Mouse (Mus musculus) forebrain, embryonic 16.5 days (tissue): Measurements from ENCODE around the gene Fbxl7. TPM values are rescaled to one million over a fixed set of nuclear protein-coding genes. Genes with fewer than 3 reads are reported as not detected.

Experiments
- ATAC-seq: fragments of 200-750 bp; cut with Nextera tagmentation; 2 replicates; pipeline ENCODE4 v1.8.0; 2017; ENCODE audit warnings: mild to moderate bottlenecking, moderate library complexity
- H3K27ac ChIP-seq: fragments of 300-500 bp; sonication (generic); 2 replicates; pipeline ENCODE4 v1.5.1; 2014; ENCODE audit warnings: low read length, control low read depth
- H3K27me3 ChIP-seq: fragments of 300-500 bp; sonication (generic); replicated peaks from 2 replicates; pipeline ENCODE4 v1.6.1; 2014; ENCODE audit warnings: low read length; ENCODE audit not compliant: control insufficient read depth, insufficient read depth
- H3K36me3 ChIP-seq: fragments of 300-500 bp; sonication (generic); 2 replicates; pipeline ENCODE4 v1.6.1; 2014; ENCODE audit not compliant: control insufficient read depth, insufficient read depth
- H3K4me1 ChIP-seq: fragments of 300-500 bp; sonication (generic); replicated peaks from 2 replicates; pipeline ENCODE4 v1.6.1; 2014; ENCODE audit warnings: low read length; ENCODE audit not compliant: control insufficient read depth, insufficient read depth
- H3K4me2 ChIP-seq: fragments of 300-500 bp; sonication (generic); 2 replicates; pipeline ENCODE4 v1.6.1; 2014; ENCODE audit warnings: mild to moderate bottlenecking, low read length, control low read depth
- H3K4me3 ChIP-seq: fragments of 300-500 bp; sonication (generic); replicated peaks from 2 replicates; pipeline ENCODE4 v1.5.1; 2014; ENCODE audit warnings: mild to moderate bottlenecking, low read length, control low read depth
- H3K9ac ChIP-seq: fragments of 300-500 bp; sonication (generic); replicated peaks from 2 replicates; pipeline ENCODE4 v1.6.1; 2014; ENCODE audit warnings: low read depth, low read length, control low read depth
- H3K9me3 ChIP-seq: fragments of 300-500 bp; sonication (generic); 2 replicates; pipeline ENCODE4 v1.6.1; 2016; ENCODE audit warnings: low read length; ENCODE audit not compliant: control insufficient read depth
- WGBS: fragments of 180-500 bp; shearing (Covaris S2); extraction: QIAGEN DNeasy Blood & Tissue Kit; methylation state at CpG from one replicate; pipeline ENCODE4 v1.1.7; 2014; 5-methylcytosine and 5-hydroxymethylcytosine counted together
- polyA plus RNA-seq: library from polyadenylated mRNA; unstranded; fragments of >200 nt; fragmentation: Nextera tagmentation; extraction: Ambion mirVana; gene quantifications from 2 replicates; pipeline ENCODE4 v1.2.1, GENCODE M21; 2015

Fbxl7 gene
- polyA plus RNA-seq, 1 experiment from 2014 or later: 5.7 TPM

DNA sequence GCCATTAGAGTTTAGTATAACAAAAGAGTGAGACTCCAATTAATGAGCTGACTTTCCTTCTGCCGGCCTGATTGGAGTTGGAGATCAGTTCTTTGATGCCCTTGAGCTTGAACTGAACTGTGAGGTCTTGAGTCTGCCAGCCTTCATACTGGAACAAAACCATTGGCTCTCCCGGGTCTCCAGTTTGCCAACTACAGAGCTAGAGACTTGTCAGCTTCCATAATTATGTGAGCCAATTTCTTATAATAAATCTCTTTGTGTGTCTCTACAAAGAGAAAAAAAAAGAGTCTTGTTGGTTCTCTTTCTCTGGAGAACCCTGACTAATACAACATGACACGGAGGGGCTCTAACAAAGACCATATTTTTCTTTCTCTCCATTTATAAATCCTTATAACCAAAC lies 58.2 kb downstream of the Fbxl7 start:
- no peak for ATAC-seq
- no peaks in the 10 kb centered on the region for H3K27me3 ChIP-seq
- H3K27ac ChIP-seq: no peak overlapping the region
- H3K4me1 ChIP-seq: no peaks in the 10 kb centered on the region
- H3K36me3 ChIP-seq: no peaks in the 10 kb centered on the region
- no peaks in the 10 kb centered on the region for H3K9me3 ChIP-seq
- no peak overlapping the region for H3K4me3 ChIP-seq
- H3K4me2 ChIP-seq: no peak overlapping the region
- no peak overlapping the region for H3K9ac ChIP-seq
- 54% methylated on average over 3 of the region's 3 CpGs for WGBS

DNA sequence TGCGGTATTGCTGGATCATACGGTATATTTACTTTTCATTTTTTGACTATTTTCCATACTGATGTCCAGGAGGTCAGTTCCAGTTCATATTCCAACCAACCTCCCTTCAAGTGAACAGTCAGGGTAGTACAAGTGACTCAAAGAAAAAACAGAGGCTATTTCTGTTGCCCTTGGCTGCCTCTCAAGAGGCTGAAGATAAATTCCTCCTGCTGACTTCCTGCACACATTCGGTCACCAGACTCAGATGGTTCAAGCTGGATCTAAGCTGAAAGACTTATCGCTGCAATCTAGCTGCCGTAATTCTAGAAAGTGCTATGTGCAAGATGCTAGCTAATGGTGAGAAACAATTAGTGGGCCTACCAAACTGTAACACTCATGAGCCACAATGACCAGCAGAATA lies 61.0 kb downstream of the Fbxl7 start:
- Histone ChIP-seq H3K4me3 (no peak overlapping the region), H3K36me3 (no peaks in the 10 kb centered on the region), H3K4me1 (no peaks in the 10 kb centered on the region), H3K4me2 (no peak overlapping the region), H3K9me3 (no peaks in the 10 kb centered on the region), H3K9ac (no peak overlapping the region), H3K27ac (no peak overlapping the region), H3K27me3 (no peaks in the 10 kb centered on the region)
- no peak for ATAC-seq
- WGBS: 95% methylated on average over 5 of the region's 5 CpGs

- Histone ChIP-seq H3K4me3 (no peak overlapping the region), H3K9ac (no peak overlapping the region), H3K36me3 (no peaks in the 10 kb centered on the region), H3K4me2 (no peak overlapping the region), H3K4me1 (no peaks in the 10 kb centered on the region), H3K9me3 (no peaks in the 10 kb centered on the region), H3K27me3 (no peaks in the 10 kb centered on the region), H3K27ac (no peak overlapping the region)
- 84% methylated on average over 4 of the region's 4 CpGs for WGBS
- no peak for ATAC-seq
These were observed 64.2 kb downstream of the Fbxl7 start for GRCm38 (mm10) chr15:26831141-26831540.

GRCm38 (mm10) chr15:26816931-26817330 lies 78.4 kb downstream of the Fbxl7 start:
- Histone ChIP-seq H3K27ac (no peak overlapping the region), H3K4me2 (no peak overlapping the region), H3K4me3 (no peak overlapping the region), H3K27me3 (no peaks in the 10 kb centered on the region), H3K4me1 (no peaks in the 10 kb centered on the region), H3K36me3 (no peaks in the 10 kb centered on the region), H3K9me3 (no peaks in the 10 kb centered on the region), H3K9ac (no peak overlapping the region)
- ATAC-seq: no peak
- 100% methylated on average over 1 of the region's 1 CpGs for WGBS

DNA sequence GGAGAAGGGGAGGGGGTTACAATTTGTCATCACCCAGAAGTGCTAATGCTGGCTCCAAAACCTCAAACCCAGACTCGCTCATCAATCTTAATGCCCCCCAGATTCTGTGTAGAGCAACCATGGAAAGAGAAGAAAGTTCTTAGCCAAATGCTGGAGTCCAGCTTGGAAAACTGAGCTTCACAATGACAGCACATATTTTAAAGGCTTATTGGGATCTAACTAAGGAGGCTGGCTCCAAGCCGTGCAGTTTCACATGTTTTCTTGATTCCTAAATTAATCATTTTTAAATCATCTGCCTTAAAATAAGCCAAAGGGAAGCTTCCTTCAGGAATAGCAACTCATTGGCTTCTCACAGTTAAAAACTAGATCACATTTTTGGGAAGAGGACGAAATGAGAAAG lies 82.5 kb downstream of the Fbxl7 start:
- Histone ChIP-seq H3K4me3 (no peak overlapping the region), H3K9ac (no peak overlapping the region), H3K4me2 (no peak overlapping the region), H3K27ac (no peak overlapping the region), H3K36me3 (no peaks in the 10 kb centered on the region), H3K4me1 (no peaks in the 10 kb centered on the region), H3K9me3 (no peaks in the 10 kb centered on the region), H3K27me3 (no peaks in the 10 kb centered on the region)
- WGBS: 83% methylated on average over 3 of the region's 3 CpGs
- no peak for ATAC-seq

DNA sequence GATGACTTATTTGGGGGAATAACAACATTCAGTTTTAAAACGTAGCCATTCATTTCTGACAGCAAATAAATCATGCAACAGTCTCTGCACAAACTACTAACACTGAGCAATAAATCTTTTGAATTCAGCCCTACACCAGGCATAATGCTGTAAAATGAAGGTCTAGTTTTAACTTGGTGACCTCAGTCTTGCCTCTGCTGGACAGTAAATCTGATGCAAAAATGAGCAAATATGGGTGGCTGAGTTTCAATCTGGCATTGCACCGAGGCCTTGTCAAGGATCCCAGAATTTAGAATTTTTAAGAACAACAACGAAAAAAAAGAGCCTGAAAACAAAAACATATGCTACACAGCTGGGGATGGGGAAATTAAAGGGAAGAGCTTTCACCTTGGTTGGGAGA lies 85.8 kb downstream of the Fbxl7 start:
- H3K27ac ChIP-seq: no peak overlapping the region
- no peak overlapping the region for H3K4me3 ChIP-seq
- no peaks in the 10 kb centered on the region for H3K27me3 ChIP-seq
- no peak overlapping the region for H3K4me2 ChIP-seq
- H3K9ac ChIP-seq: no peak overlapping the region
- no peaks in the 10 kb centered on the region for H3K4me1 ChIP-seq
- no peaks in the 10 kb centered on the region for H3K9me3 ChIP-seq
- no peak for ATAC-seq
- WGBS: 78% methylated on average over 3 of the region's 3 CpGs
- H3K36me3 ChIP-seq: no peaks in the 10 kb centered on the region

GRCm38 (mm10) chr15:26804046-26804445 lies 91.3 kb downstream of the Fbxl7 start:
- Histone ChIP-seq H3K4me2 (no peak overlapping the region), H3K36me3 (no peaks in the 10 kb centered on the region), H3K4me3 (no peak overlapping the region), H3K9ac (no peak overlapping the region), H3K4me1 (no peaks in the 10 kb centered on the region), H3K27ac (no peak overlapping the region), H3K9me3 (no peaks in the 10 kb centered on the region), H3K27me3 (no peaks in the 10 kb centered on the region)
- no peak for ATAC-seq
- 84% methylated on average over 5 of the region's 5 CpGs for WGBS

GRCm38 (mm10) chr15:26799457-26800021 lies 95.8 kb downstream of the Fbxl7 start:
- H3K4me3 ChIP-seq: no peak overlapping the region
- WGBS: 90% methylated on average over 3 of the region's 3 CpGs
- H3K36me3 ChIP-seq: no peaks in the 10 kb centered on the region
- ATAC-seq: no peak
- no peaks in the 10 kb centered on the region for H3K27me3 ChIP-seq
- no peak overlapping the region for H3K4me2 ChIP-seq
- peaks cover 5% of the 10 kb centered on the region for H3K4me1 ChIP-seq
- no peak overlapping the region for H3K27ac ChIP-seq
- H3K9me3 ChIP-seq: no peaks in the 10 kb centered on the region
- no peak overlapping the region for H3K9ac ChIP-seq

GRCm38 (mm10) chr15:26795937-26796336 lies 99.4 kb downstream of the Fbxl7 start:
- no peaks in the 10 kb centered on the region for H3K36me3 ChIP-seq
- H3K4me3 ChIP-seq: no peak overlapping the region
- no peaks in the 10 kb centered on the region for H3K9me3 ChIP-seq
- H3K27me3 ChIP-seq: no peaks in the 10 kb centered on the region
- no peak overlapping the region for H3K4me2 ChIP-seq
- no peak overlapping the region for H3K27ac ChIP-seq
- H3K9ac ChIP-seq: no peak overlapping the region
- ATAC-seq: no peak
- H3K4me1 ChIP-seq: peaks cover 5% of the 10 kb centered on the region
- WGBS: 70% methylated on average over 2 of the region's 2 CpGs

DNA sequence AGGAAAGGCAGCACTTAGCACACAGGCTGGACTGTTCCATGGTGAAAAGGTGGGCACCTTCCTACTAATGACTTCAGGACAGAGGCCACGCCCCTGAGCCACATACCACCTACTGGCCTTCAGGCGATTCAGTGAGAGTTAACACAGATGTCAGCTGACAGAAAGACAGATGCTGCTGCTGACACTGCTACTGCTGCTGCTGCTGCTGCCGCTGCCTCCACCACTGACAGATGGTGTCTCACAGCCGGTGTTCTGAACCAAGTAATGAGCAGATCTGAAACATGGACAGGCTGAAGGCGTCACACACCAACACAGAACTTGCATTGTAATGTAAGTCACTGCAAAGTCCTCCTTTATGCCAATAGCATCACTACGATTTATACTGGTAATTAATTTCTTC lies 99.9 kb downstream of the Fbxl7 start:
- Histone ChIP-seq H3K9me3 (no peaks in the 10 kb centered on the region), H3K4me2 (no peak overlapping the region), H3K36me3 (no peaks in the 10 kb centered on the region), H3K27me3 (no peaks in the 10 kb centered on the region), H3K27ac (no peak overlapping the region), H3K4me3 (no peak overlapping the region), H3K4me1 (peaks cover 5% of the 10 kb centered on the region), H3K9ac (no peak overlapping the region)
- 45% methylated on average over 6 of the region's 6 CpGs for WGBS
- peak; percentile 72 for ATAC-seq
